Mouse (Mus musculus): Measurements from ENCODE around the gene Spem1.
"Not testable (repeated sequence)": the region's sequence is repeated elsewhere in the genome, so short reads cannot be mapped to it uniquely, and the experiment has no call there.

The Spem1 gene

DNA sequence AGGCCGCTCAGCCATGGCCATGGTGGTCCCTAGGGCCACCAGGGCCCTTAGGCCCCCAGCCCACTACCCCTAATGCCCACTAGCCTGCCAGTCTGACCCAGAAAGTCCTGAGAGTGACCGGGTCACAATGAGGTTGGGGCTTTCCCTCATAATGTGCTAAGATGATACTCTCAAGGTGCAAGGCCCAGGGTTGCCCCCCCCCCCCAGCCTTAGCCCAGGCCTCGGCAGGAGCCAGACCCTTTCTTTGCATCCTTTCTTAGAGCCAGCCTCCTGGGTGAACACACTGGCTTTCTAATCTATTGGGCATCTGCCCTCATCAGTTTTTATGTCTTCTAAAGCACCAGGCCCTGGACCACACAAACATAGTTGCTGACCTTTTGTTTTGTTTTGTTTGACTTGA lies at the start of gene Spem1:
Gene Spem1 (minus strand): TSS at position 101 of the 400 bp plus-strand sequence.
- DNase-seq, result no peak

- DNase-seq, result no peak
Observed at GRCm38 (mm10) chr11:69870289-69871069, 48.5 kb upstream of the Spem1 start.

DNA sequence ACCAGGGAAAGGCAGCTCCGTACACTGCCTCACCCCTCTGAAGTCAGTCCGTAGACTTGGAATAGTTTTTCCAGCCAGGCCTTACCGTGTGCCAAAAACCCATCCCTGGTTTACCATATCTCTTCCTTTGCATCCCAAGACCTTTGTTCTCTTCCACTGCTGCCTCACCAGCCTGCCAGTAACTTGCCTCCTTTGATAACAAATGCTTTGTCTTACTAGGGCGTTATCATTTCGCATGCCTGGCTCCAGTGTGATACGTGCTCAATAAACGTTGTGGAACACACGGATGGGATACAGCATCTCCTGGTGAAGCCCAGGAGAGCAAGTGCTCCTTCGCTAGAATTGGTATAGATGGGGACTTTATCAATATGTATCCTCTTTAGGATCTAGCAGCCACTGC lies 45.4 kb upstream of the Spem1 start:
- DNase-seq, result no peak

- DNase-seq, result no peak
Observed at GRCm38 (mm10) chr11:69865561-69865960, 43.6 kb upstream of the Spem1 start.

GRCm38 (mm10) chr11:69864138-69864860 lies 42.3 kb upstream of the Spem1 start:
- no peak for DNase-seq

GRCm38 (mm10) chr11:69863729-69864128 lies 41.7 kb upstream of the Spem1 start:
- DNase-seq, result not testable (repeated sequence)

GRCm38 (mm10) chr11:69858113-69858998 lies 36.4 kb upstream of the Spem1 start, which contains the start of gene Tnk1:
Gene Tnk1, minus strand, starts transcription at chr11:69858730.
- no peak for DNase-seq

GRCm38 (mm10) chr11:69855347-69855746 lies 33.4 kb upstream of the Spem1 start:
- DNase-seq, result no peak

GRCm38 (mm10) chr11:69854680-69855079 lies 32.7 kb upstream of the Spem1 start:
- DNase-seq, result no peak

DNA sequence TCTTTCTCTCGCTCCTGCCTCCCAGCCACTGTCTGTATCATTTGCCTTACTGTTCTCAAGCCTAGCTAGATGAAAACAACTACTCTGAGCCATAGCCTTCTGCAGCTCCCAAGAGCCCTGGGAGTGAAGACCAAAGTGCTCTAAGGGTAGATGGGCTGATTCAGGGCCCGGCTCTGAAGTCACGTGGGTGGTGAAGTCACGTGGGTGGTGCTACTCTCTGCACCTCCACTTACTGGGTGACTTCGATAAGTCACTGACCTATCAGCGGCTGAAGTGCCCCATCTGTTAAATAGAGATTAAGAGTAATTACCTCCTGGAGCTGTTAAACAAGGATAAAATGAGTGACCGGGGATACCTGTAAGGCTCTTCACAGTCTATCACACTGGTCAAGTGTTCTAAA lies 32.0 kb upstream of the Spem1 start:
- DNase-seq, result no peak

DNA sequence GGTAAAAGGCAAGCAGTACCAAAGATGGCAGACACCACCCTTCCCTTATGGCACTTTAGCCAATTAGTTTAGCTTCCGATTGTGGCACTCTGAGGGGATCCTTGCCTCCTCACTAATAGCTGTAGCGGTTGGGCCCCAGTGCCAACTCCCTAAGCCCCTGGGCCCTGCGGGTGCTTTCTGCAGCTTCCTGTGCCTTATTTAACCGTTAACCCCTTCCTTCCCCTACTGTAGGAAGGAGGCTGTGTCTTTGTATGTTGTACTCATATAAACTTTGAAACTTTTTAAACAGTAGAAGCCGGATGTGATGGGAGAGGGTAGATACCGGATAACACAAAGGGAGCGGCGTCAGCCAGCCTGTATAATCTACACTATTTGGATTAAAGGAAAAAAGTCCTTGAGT lies 28.8 kb upstream of the Spem1 start:
- DNase-seq, result no peak

DNA sequence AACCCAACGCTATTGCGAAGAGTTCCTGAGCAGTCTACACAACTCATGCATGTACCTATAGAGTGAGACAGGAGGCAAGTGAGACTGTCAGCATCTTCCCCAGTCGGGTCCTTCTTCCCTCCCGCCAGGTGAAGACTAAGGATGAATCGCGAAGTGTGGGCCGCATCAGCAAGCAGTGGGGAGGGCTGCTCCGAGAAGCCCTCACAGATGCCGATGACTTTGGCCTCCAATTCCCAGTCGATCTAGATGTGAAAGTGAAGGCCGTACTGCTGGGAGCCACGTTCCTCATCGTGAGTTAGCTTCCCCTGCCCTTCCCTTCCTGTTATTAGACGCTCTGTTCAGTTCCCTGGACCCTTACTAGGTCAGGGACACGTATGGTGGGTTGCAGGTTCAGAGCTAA lies 27.9 kb upstream of the Spem1 start:
- no peak for DNase-seq

GRCm38 (mm10) chr11:69849128-69849527 lies 27.1 kb upstream of the Spem1 start:
- no peak for DNase-seq

DNA sequence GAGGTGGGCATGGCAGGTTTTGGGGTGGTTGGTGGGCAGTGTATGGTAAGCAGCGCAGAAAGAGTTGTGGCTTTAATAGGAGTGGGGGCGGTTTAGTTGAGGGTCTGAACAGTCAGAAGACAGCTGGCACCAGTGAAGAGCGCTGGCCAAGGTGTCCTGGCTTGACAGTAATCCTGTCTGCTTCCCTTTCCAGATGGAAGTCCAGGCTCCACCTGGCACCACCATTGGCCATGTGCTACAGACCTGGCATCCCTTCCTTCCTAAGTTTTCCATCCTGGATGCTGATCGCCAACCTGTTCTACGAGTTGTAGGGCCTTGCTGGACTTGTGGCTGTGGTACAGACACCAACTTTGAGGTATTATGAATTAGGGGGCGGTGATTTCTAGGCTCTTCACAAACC lies 26.0 kb upstream of the Spem1 start:
- DNase-seq, result no peak

GRCm38 (mm10) chr11:69846738-69847688 lies 25.0 kb upstream of the Spem1 start:
- no peak for DNase-seq

GRCm38 (mm10) chr11:69846198-69846680 lies 24.3 kb upstream of the Spem1 start, which contains the start of gene Plscr3:
Gene Plscr3, plus strand, starts transcription at chr11:69846376.
- DNase-seq, result peak; percentile 91

DNA sequence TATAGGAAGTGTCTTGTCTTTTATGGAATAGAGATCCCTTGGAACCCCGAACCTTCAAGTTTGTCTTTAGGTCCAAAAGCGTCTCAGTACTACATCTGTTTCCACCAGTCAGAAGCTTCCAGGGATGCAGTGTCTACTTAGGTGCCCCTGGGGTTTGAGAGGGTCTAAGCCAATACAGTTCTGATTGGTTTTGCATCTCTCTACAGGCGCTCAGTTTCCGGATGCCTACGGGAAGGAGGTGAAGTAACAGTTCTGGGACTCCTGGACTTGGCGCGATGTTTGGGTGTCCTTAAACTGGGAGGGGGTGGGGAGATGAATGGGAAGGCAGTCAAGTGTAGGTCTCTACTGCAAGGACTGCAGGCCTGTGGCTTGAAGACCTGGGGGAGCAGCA lies 16.7 kb upstream of the Spem1 start:
- no peak for DNase-seq

GRCm38 (mm10) chr11:69837952-69838713 lies 16.2 kb upstream of the Spem1 start, which contains the start of gene Tmem256:
Gene Tmem256, plus strand, starts transcription at chr11:69838514.
- DNase-seq, result peak; percentile 95

GRCm38 (mm10) chr11:69837604-69837951 lies 15.6 kb upstream of the Spem1 start, which contains the start of gene Nlgn2:
Gene Nlgn2, minus strand, starts transcription at chr11:69837784.
- no peak for DNase-seq

GRCm38 (mm10) chr11:69836703-69837576 lies 15.0 kb upstream of the Spem1 start:
- DNase-seq, result no peak

Data from right cerebral cortex, postnatal 25 days (tissue).